Mouse (Mus musculus): Measurements from ENCODE around the gene Sigirr.

- no peak for TF ChIP-seq POLR2A (IDR thresholded peaks at IDR 0.05; ENCODE audit: control insufficient read depth, low read depth, low read length)
- TF ChIP-seq CTCF (IDR thresholded peaks at IDR 0.05; ENCODE audit: control insufficient read depth, insufficient read depth, insufficient replicate concordance, low read depth, low read length), result no peak
These were observed 44.3 kb upstream of the Sigirr start for GRCm38 (mm10) chr7:141144650-141145049.

All from testis, adult 2 months (tissue).